ENCODE assay signal across 14 mouse cellular contexts in the genomic region with DNA sequence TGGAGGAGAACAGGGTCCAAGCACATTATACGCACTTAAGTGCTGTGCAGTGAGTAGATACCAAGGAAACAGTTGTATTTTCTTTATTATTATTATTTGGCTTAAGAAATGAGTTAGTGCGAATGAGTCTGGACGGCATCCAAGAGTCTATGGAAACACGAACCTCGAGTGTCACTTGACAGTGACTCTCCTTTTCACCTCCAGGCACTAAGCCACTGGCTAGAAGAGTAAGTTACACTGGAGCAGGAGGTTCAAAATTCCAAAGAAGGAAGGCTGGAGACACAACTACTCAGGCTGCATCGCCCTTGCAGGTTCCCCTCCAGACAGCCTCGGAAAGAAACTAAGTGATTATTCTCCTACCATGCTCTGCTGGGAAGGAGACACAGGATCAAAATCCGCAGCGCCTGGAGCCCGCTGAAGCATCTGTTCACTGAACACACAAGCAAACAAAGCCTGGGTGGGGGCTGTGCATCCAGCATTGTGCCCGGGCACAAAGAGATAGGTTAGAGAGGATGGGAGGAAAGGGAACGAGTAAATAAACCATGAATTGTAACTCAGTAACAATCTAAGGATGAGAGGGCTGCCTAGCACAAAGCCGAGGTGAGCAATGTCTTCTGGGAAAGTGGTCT. TPM values are rescaled to one million over a fixed set of nuclear protein-coding genes. Genes with fewer than 3 reads are reported as not detected.
DNase-seq lines count a peak whose midpoint lies in the region; ATAC-seq lines count a peak whose summit lies in the region.
"Had no signal": no experiment of that assay in that cellular context is flagged by ENCODE, and none has a peak within 500 bp of the region (broad histone marks: within the 10 kb centered on the region; RNA-seq: fewer than 3 reads in every experiment).

No protein-coding gene starts in this region.

- no peak for ATAC-seq in intestine, embryonic 15.5 days

- H3K36me3 ChIP-seq in intestine, embryonic 15.5 days, result no peaks in the 10 kb centered on the region
- H3K36me3 ChIP-seq: G1E; neural tube, embryonic 13.5 days had no signal

- no peaks in the 10 kb centered on the region for H3K9me3 ChIP-seq in intestine, embryonic 15.5 days
- H3K9me3 ChIP-seq: neural tube, embryonic 13.5 days had no signal

- no peak overlapping the region for H3K4me2 ChIP-seq in intestine, embryonic 15.5 days (replicated peaks)
- H3K4me2 ChIP-seq: neural tube, embryonic 13.5 days had no signal

- H3K9ac ChIP-seq in intestine, embryonic 15.5 days, result no peak overlapping the region
- H3K9ac ChIP-seq: neural tube, embryonic 13.5 days had no signal

- 0 out of 2 replicates have a peak, but pooled peaks cover 4% of the 10 kb centered on the region for H3K4me1 ChIP-seq in intestine, embryonic 15.5 days (replicated peaks)

- no peak overlapping the region for H3K27ac ChIP-seq in intestine, embryonic 15.5 days
- H3K27ac ChIP-seq: neural tube, embryonic 13.5 days had no signal

- no peaks in the 10 kb centered on the region for H3K27me3 ChIP-seq in intestine, embryonic 15.5 days (replicated peaks)
- H3K27me3 ChIP-seq: neural tube, embryonic 13.5 days had no signal

- peak; percentile 30 for DNase-seq in embryo, embryonic 10.5 days (ENCODE audit: low spot score)
- no peak for DNase-seq in embryo, embryonic 10 days (ENCODE audit: low spot score)
- peak; percentile 42 for DNase-seq in testis, postnatal 14 days (ENCODE audit: low spot score)
- no peak for DNase-seq in testis, postnatal 10 days (ENCODE audit: low spot score)
- peak; percentile 20 for DNase-seq in lung, postnatal 10 days
- DNase-seq in B cell, adult 2 months, result no peak
- no peak for DNase-seq in cerebellum, adult 9-10 months
- DNase-seq: adrenal gland, adult 2 months; cerebellum, adult 11 months; heart, postnatal 36 days; kidney, postnatal 14 days had no signal

- H3K4me3 ChIP-seq in intestine, embryonic 15.5 days (replicated peaks), result no peak overlapping the region
- H3K4me3 ChIP-seq: neural tube, embryonic 13.5 days had no signal

- WGBS in intestine, embryonic 15.5 days, result 59% methylated on average over 13 of the region's 13 CpGs

RNA-seq across cellular contexts. Expression of a gene that starts 25.0 kb away (rescaled TPM):
- polyA plus RNA-seq in intestine, embryonic 15.5 days (2015; fragmentation: Nextera tagmentation; extraction: Ambion mirVana), result 85.2 and 93.9 TPM in 2 replicates
- polyA plus RNA-seq: G1E had no signal

Comparison
In these comparisons a context has a peak if more than half of its experiments do, and no peak if none do; other contexts are left out.
1. DNase-seq: peak in embryo, embryonic 10.5 days (single experiment), testis, postnatal 14 days (single experiment) and lung, postnatal 10 days (single experiment); none in embryo, embryonic 10 days (single experiment), testis, postnatal 10 days (single experiment), B cell, adult 2 months (0 of 2) and cerebellum, adult 9-10 months (single experiment).